Mouse (Mus musculus) myocyte (in vitro differentiated cells): ENCODE data around the gene Med7. TPM values are rescaled to one million over a fixed set of nuclear protein-coding genes. Genes with fewer than 3 reads are reported as not detected.

Experiments
- H3K27me3 ChIP-seq: one replicate; pipeline ENCODE4 v1.6.1; 2011; ENCODE audit not compliant: control insufficient read depth, insufficient read depth, insufficient read length
- H3K36me3 ChIP-seq: one replicate; pipeline ENCODE4 v1.6.1; 2011; ENCODE audit not compliant: control insufficient read depth, insufficient read depth
- H3K4me2 ChIP-seq: one replicate; pipeline ENCODE4 v1.6.1; 2011; ENCODE audit warnings: low read depth, control low read depth
- H3K4me3 ChIP-seq: one replicate; pipeline ENCODE4 v1.5.1; 2011; ENCODE audit warnings: mild to moderate bottlenecking, control low read depth, moderate library complexity
- H3K79me2 ChIP-seq: one replicate; pipeline ENCODE4 v1.6.1; 2011; ENCODE audit not compliant: control insufficient read depth, insufficient read depth
- H3ac ChIP-seq: one replicate; pipeline ENCODE4 v1.6.1; 2011; ENCODE audit not compliant: control insufficient read depth, insufficient read length
- CEBPB ChIP-seq: IDR thresholded peaks from 2 replicates; pipeline ENCODE4 v1.6.1; 2011; ENCODE audit warnings: mild to moderate bottlenecking, moderate library complexity; ENCODE audit not compliant: poor library complexity, insufficient read depth, severe bottlenecking
- E2F4 ChIP-seq: IDR thresholded peaks from one replicate; pipeline ENCODE4 v1.6.1; 2011; ENCODE audit warnings: mild to moderate bottlenecking, control low read depth, moderate library complexity; ENCODE audit not compliant: insufficient read depth
- MAX ChIP-seq: IDR thresholded peaks from one replicate; pipeline ENCODE4 v1.6.1; 2011; ENCODE audit warnings: low read depth, mild to moderate bottlenecking, control low read depth
- MYOD1 ChIP-seq, 3 experiments: IDR thresholded peaks; one replicate each; pipeline ENCODE4 v1.6.1; 2011; ENCODE audit warnings: control low read depth in 2 of 3, low read depth in 2 of 3, mild to moderate bottlenecking in 2 of 3, moderate library complexity in 1 of 3; ENCODE audit not compliant: insufficient read length in 2 of 3, control insufficient read depth in 1 of 3
- MYOG ChIP-seq, 3 experiments: IDR thresholded peaks; one replicate each; pipeline ENCODE4 v1.6.1; 2011; ENCODE audit warnings: control low read depth in 2 of 3, low read depth in 2 of 3, mild to moderate bottlenecking in 2 of 3; ENCODE audit not compliant: insufficient read length in 2 of 3, control insufficient read depth in 1 of 3, insufficient read depth in 1 of 3
- POLR2A ChIP-seq: IDR thresholded peaks from one replicate; pipeline ENCODE4 v1.6.1; 2011; ENCODE audit warnings: low read depth, mild to moderate bottlenecking, control low read depth, moderate library complexity; ENCODE audit not compliant: insufficient read length
- POLR2AphosphoS2 ChIP-seq: IDR thresholded peaks from one replicate; pipeline ENCODE4 v1.6.1; 2011; ENCODE audit warnings: low read depth, control low read depth; ENCODE audit not compliant: insufficient read length
- REST ChIP-seq: IDR thresholded peaks from one replicate; pipeline ENCODE4 v1.6.1; 2011; ENCODE audit warnings: mild to moderate bottlenecking, control low read depth, moderate library complexity; ENCODE audit not compliant: insufficient read depth, insufficient read length
- SRF ChIP-seq: IDR thresholded peaks from one replicate; pipeline ENCODE4 v1.6.1; 2011; ENCODE audit warnings: low read depth; ENCODE audit not compliant: control insufficient read depth, insufficient read length
- TCF12 ChIP-seq: IDR thresholded peaks from one replicate; pipeline ENCODE4 v1.6.1; 2011; ENCODE audit warnings: mild to moderate bottlenecking, control low read depth; ENCODE audit not compliant: poor library complexity, insufficient read depth, severe bottlenecking
- TCF3 ChIP-seq: IDR thresholded peaks from one replicate; pipeline ENCODE4 v1.6.1; 2011; ENCODE audit warnings: low read depth, control low read depth; ENCODE audit not compliant: insufficient read length
- USF1 ChIP-seq: IDR thresholded peaks from one replicate; pipeline ENCODE4 v1.6.1; 2011; ENCODE audit warnings: low read depth, mild to moderate bottlenecking, control low read depth, moderate library complexity
- polyA plus RNA-seq: library from polyadenylated mRNA; unstranded; fragments of >200 nt; fragmentation: generic; extraction: Trizol; gene quantifications from one replicate; pipeline ENCODE4 v1.2.1, GENCODE M21; 2012; ENCODE audit warnings: missing spikeins

The Med7 gene
- polyA plus RNA-seq, 1 experiment: 33.1 TPM

DNA sequence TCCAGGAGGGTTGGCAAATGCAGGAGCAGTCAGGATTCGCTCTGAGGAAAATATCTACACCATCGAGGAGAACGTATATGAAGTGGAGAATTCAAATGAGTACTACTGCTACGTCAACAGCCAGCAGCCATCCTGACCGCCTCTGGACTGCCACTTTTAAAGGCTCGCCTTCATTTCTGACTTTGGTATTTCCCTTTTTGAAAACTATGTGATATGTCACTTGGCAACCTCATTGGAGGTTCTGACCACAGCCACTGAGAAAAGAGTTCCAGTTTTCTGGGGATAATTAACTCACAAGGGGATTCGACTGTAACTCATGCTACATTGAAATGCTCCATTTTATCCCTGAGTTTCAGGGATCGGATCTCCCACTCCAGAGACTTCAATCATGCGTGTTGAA is 42.6 kb downstream of the Med7 start:
- TF ChIP-seq MYOG (IDR thresholded peaks at IDR 0.05; ENCODE audit: control insufficient read depth in 1 of 3, insufficient read depth in 1 of 3, insufficient read length in 2 of 3, low read depth in 2 of 3) (no peak), MAX (no peak), POLR2A (no peak), MYOD1 (IDR thresholded peaks at IDR 0.05; ENCODE audit: control insufficient read depth in 1 of 3, insufficient read length in 2 of 3, low read depth in 2 of 3) (no peak), TCF12 (no peak), TCF3 (no peak), REST (no peak), E2F4 (no peak), CEBPB (no peak), POLR2AphosphoS2 (no peak), SRF (no peak), USF1 (no peak)
- Histone ChIP-seq H3K36me3 (no peaks in the 10 kb centered on the region), H3K27me3 (no peaks in the 10 kb centered on the region), H3ac (no peak overlapping the region), H3K4me2 (no peak overlapping the region), H3K4me3 (no peak overlapping the region), H3K79me2 (no peaks in the 10 kb centered on the region)

GRCm38 (mm10) chr11:46480517-46480916 is 43.8 kb downstream of the Med7 start:
- no peaks in the 10 kb centered on the region for H3K79me2 ChIP-seq
- no peak overlapping the region for H3K4me3 ChIP-seq
- no peaks in the 10 kb centered on the region for H3K27me3 ChIP-seq
- no peak overlapping the region for H3ac ChIP-seq
- H3K36me3 ChIP-seq: no peaks in the 10 kb centered on the region
- H3K4me2 ChIP-seq: no peak overlapping the region
- TF ChIP-seq TCF12 (no peak), POLR2AphosphoS2 (no peak), E2F4 (no peak), MYOG (IDR thresholded peaks at IDR 0.05; ENCODE audit: control insufficient read depth in 1 of 3, insufficient read depth in 1 of 3, insufficient read length in 2 of 3, low read depth in 2 of 3) (no peak), SRF (no peak), USF1 (no peak), CEBPB (no peak), TCF3 (no peak), MAX (no peak), MYOD1 (IDR thresholded peaks at IDR 0.05; ENCODE audit: control insufficient read depth in 1 of 3, insufficient read length in 2 of 3, low read depth in 2 of 3) (no peak), POLR2A (no peak), REST (no peak)

DNA sequence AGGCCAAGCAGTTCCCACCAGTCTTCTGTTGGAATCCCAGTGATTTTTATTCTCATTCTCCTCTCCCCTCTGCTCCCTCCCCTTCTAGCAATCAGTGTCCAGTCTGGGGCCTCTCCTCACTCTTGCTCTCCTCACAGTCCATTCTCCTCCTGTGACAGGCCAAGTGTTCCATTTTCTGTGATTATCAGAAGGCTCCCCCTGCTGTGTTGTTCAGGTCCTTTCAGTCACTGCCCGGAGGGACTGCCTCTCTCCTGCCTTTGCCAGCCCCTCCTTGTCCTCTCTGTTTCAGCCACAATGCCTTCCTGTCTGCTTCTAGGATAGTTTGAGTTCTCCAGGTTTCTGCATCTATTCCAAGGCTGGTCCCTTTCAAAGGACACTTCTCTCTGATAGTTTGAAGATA is 51.5 kb downstream of the Med7 start:
- Histone ChIP-seq H3ac (no peak overlapping the region), H3K4me2 (no peak overlapping the region), H3K36me3 (no peaks in the 10 kb centered on the region), H3K79me2 (no peaks in the 10 kb centered on the region), H3K4me3 (no peak overlapping the region), H3K27me3 (no peaks in the 10 kb centered on the region)
- TF ChIP-seq CEBPB (no peak), REST (no peak)

GRCm38 (mm10) chr11:46488650-46489049 is 51.9 kb downstream of the Med7 start:
- Histone ChIP-seq H3K27me3 (no peaks in the 10 kb centered on the region), H3K79me2 (no peaks in the 10 kb centered on the region), H3K4me2 (no peak overlapping the region), H3K4me3 (no peak overlapping the region), H3ac (no peak overlapping the region), H3K36me3 (no peaks in the 10 kb centered on the region)
- TF ChIP-seq CEBPB (no peak), TCF3 (no peak), E2F4 (no peak), TCF12 (no peak), POLR2A (no peak), MYOD1 (IDR thresholded peaks at IDR 0.05; ENCODE audit: control insufficient read depth in 1 of 3, insufficient read length in 2 of 3, low read depth in 2 of 3) (no peak), USF1 (no peak), MAX (no peak), SRF (no peak), REST (no peak), POLR2AphosphoS2 (no peak), MYOG (IDR thresholded peaks at IDR 0.05; ENCODE audit: control insufficient read depth in 1 of 3, insufficient read depth in 1 of 3, insufficient read length in 2 of 3, low read depth in 2 of 3) (no peak)

Other genes starting within 250 kb of the Med7 start
- gene Fndc9, start 201.4 kb upstream of the Med7 start, polyA plus RNA-seq: 0.74 TPM
- 16.9 TPM for gene Cyfip2, start 124.1 kb upstream of the Med7 start, polyA plus RNA-seq
- 0.01 TPM for gene Itk, start 47.4 kb upstream of the Med7 start, polyA plus RNA-seq
- gene Fam71b, start 40.4 kb upstream of the Med7 start, polyA plus RNA-seq: 2.3 TPM
- gene Havcr2, start 18.0 kb downstream of the Med7 start, polyA plus RNA-seq: 0.55 TPM
- not detected for gene Gm12169, start 87.3 kb downstream of the Med7 start, polyA plus RNA-seq
- not detected for gene BC053393, start 134.6 kb downstream of the Med7 start, polyA plus RNA-seq
- not detected for gene Dppa1, start 192.3 kb downstream of the Med7 start, polyA plus RNA-seq